Mouse (Mus musculus) fibroblast of lung, adult 2 months (primary cell): ENCODE results near the gene Arsj.

ENCODE experiments used
- DNase-seq: peaks from one replicate; pipeline ENCODE4 v3.0.0-alpha.2; 2011; ENCODE audit warnings: low read depth

Arsj gene

DNA sequence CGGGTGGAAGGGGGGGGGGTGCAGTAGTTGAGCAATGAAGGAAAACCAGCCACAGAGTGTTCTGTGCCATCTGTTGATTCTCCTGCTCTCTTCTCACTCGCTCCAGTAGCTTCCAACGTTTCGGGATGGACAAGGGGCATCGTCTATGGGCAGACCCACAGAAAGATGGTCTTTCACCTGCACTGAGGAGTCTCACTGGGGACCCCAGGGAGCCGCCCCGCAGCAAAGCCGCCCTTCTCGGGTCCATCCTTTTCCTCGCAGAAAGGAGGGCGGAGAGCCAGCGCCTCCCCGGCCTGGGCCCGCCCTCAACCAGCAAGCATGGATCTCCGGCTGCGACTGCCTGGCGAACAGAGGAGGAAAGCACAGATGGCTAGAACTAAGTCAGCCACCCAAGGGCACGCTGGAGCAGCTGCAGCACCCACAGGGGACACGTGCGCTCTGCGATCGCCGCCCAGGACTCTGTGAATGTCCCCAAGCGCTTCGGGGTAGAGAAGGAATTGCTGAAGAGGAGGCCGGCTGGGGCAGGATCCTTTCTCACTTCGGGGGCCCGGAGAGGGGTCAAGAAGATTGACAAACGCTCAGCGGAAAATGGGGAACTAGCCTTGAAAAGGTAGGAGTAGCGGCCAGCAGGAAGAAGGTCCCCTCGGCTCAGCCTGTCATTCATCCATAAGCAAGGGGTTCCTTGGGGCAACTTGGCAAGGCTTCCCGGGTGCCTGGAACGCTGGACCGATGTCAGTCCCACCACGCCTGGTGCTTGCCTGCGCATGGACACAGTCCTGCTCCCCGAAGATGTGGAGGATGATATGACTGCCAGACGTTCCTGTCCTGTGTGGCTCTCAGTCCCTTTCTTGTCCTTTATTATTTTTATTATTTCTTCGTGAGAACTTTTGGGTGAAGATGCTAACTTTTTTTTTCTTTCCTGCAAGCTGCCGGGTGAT lies at the start of gene Arsj:
Gene Arsj (plus strand): TSS at position 117 of the 938 bp plus-strand sequence.
- no peak for DNase-seq

DNA sequence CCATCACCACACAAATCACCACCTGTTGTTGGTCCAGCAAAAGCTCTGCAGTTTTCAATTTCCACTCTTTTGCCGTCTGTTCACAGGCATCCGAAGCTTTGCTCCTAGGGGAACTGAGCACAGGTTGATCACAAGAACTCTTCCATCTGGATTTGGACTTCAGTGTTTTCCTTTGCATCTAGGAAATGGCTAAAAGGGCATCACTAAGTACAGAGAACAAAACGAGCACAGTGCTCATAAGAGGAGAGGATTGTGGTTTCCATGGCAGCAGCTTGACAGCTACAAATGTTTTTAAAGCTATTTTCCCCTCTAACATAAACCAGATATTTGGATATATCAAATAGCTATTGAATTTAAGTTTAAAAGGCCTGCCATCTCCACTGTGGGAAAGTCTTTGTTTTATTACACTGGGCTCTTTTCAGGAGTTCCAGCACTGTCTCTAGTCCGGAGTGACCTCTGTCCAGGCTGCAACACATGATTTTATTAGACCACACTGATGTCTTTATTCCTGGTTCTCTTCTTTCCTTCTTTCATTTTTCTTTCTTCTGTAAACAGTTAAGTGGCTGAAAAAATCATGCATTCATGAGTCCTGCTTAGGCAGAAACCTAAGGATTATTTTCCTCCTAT lies 38.5 kb upstream of the Arsj start:
- DNase-seq: no peak

DNA sequence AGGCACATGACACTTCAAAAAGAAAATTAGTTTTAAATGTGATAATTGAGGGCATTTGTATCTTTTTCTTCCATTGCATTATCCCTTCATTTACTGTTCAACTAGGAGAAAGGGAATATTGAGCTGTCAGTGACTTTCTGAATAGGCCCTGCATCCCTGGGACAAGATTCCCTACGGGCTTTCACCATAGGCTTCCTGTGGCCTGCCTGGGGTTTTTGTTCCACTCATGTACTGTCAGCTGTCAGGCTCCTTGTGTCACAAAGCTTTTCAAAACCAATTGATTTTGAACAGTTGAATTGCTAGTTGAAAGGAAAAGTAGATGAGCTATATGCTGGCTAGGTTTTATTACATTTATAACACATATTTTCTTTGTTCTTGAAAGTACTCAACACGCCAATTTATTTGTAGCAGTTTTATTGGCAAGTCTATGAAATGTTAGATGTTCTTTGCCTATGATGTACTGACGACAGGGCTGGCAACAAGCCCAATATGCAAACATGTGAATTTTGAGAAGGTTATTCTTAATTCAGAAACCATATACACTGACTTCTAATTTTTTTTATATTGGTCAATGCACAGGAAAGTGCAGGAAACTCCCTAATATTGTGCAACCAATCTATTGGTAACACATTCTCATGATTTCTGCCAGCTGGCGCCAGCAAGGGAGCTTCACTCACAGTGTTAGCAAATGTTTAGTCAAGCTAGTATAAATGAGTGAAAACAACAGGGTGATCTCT lies 37.4 kb upstream of the Arsj start:
- peak; percentile 30 for DNase-seq

DNA sequence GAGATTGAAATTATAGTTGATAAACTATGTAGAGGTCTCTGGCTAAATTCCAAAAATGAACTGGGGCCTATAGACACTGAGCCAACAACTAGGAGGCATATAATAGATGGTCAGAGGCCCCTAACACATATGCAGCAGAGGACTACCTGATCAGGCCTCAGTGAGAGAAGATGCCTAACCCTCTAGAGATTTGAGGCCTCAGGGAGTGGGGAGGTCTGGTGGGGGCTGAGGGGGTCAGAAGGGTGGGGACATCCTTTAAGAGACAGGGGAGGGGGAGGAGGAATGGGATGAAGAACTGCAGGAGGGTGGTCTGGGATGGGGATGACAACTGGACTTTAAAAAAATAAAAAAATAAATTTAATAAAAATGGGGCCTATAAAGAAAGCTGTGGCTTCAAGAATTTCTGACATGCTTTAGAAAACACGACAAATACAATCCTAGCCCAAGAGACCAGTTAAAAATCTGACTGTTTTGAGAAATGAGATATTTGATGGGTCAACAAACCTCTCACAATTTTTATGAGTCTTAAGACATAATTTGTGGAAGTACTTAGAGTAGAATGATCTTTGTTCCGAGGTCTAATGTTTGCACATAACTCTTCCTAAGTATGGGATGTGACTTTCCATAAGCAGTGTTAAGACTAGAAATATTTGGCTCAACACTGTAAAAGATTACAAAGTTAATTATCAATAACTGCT lies 36.7 kb upstream of the Arsj start:
- DNase-seq: no peak

- peak; percentile 35 for DNase-seq
These were observed 28.2 kb upstream of the Arsj start for GRCm38 (mm10) chr3:126335329-126335728.

GRCm38 (mm10) chr3:126344745-126345144 lies 18.7 kb upstream of the Arsj start:
- no peak for DNase-seq

DNA sequence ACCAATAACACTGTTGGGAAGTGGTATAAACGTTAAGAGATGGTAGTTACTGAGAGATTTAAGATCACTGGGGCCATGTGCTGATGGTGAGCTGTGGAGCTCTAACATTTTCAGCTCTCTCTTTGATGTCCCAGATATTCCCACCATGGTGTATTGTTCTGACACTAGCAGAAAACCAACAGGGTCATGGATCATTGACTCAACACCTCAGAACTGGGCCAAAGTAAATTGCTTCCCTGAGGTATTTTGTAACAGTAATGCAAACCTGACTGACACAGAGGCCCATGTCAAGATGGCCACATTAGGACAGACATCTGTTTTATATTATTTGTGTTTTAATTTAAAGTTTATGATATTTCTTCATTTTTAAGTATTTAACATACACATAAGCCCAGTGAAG lies 3.7 kb upstream of the Arsj start:
- DNase-seq: no peak

- DNase-seq: no peak
These were observed 1.1 kb upstream of the Arsj start for GRCm38 (mm10) chr3:126362392-126362791.

GRCm38 (mm10) chr3:126362931-126363525 lies 456 bp upstream of the Arsj start:
- no peak for DNase-seq

- no peak for DNase-seq
These were observed 1.1 kb downstream of the Arsj start for GRCm38 (mm10) chr3:126364555-126364954.

- DNase-seq: no peak
These were observed 7.1 kb downstream of the Arsj start for GRCm38 (mm10) chr3:126370571-126370970.

- DNase-seq: no peak
These were observed 9.5 kb downstream of the Arsj start for GRCm38 (mm10) chr3:126372815-126373545.

DNA sequence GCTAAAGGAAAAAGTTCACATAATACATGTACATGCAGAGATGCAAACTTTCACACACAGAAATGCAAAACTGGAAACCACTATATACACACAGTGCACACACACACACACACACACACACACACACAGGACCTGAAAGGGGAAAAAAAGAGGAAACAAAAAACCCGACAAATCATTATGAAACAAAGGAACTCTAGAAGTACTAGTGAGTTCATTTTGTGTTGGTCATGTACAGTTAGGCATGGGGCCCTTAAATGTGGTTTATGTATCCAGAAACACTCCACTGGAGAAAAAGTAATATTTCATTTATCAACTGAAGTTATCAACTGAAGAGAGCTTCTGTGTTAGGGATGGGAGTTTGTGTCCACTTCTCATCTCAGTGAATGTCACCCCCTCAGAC lies 10.2 kb downstream of the Arsj start:
- no peak for DNase-seq

DNA sequence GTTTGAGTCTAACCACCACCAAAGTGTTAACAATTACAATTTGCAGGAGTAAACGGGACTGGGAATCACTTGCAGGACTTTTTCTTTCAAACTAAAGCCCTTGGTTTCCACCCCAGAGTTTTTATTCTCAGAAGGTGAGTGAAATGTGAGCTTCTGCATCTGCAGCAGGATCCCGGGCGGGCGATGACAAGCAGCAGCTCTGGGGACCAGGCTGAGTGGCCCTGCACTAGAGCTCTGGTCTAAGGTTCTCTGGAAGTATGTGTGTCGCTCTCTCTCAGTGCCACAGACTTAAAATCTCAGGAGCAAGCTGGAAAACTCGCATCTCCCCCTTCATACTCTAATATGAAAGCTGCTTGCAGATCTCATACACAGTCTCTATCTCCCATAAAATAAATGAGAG lies 15.8 kb downstream of the Arsj start:
- DNase-seq: no peak

DNA sequence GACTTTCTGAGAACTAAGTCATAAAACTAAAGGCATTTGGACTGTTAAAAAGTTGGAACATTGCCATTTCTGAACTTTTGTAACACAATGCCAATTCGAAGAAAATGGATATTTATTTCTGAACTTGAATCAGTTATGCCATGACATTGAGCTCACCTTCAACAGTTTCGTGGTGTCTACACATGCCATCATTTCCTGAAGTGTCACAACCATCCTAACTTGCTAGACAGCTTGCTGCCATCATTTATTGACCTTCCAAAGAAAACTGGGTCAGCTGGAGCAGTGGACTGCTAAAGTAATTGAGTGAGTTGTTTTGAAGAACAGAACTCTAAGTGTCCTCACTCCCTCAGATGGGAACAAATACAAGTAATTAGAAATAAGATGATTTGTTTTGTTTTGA lies 16.2 kb downstream of the Arsj start:
- DNase-seq: no peak

GRCm38 (mm10) chr3:126383276-126383675 lies 19.8 kb downstream of the Arsj start:
- no peak for DNase-seq

DNA sequence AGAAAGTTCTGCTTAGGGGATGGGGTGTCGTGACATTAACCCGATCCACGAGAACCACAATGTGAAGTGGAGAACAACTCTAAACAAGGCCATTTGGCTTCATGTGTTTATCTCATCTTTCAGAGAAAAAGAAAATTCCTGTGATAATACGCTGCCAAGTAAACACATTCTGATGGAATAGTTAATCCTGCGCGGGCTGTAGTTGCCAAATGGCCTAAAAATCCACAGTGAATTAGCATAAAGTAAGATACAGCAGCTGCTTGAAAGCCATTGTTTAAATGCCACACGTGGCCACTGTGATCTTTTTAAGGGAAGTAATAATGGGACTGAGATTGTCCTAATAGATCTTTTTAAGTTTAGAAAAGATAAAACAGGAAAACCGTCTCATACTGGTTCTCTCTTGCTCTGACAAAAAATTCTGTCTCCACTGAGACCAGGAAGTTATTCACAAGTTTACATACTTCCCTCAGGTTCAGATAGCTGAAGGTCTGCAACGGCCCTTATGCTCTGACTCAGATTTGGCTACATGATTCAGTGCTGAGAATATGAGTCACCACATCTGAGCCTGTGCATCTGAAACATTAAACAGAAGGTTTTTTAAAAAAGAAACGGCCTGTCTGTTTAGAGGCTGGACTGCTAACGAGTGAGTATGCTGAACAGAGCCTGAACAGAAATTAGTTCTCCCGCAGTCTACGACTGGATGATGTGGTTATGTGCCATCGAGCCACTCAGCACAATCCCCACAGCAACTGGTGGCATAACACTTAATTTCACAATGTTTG lies 21.4 kb downstream of the Arsj start:
- DNase-seq: peak; percentile 81

- DNase-seq: no peak
These were observed 34.0 kb downstream of the Arsj start for GRCm38 (mm10) chr3:126397451-126397850.

- no peak for DNase-seq
These were observed 34.6 kb downstream of the Arsj start for GRCm38 (mm10) chr3:126397985-126398630.

DNA sequence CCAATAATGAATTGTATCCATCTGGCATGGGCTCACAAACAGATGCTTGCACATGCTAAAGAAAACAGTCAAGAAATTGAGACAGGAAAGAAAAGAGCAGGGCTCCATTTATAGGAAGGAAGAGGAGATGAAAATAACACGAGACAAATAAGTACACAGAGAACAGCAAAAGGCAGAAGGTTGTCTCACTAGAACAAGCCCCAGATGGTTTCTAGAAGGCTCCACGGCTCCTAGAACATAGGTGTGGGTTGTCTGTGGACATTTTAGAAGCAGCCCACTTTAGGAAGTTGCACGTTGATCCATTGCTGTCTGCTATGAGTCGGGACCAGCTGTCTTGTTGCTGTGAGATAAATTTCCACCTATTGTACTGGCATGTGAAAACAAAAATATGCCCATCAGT lies 37.2 kb downstream of the Arsj start:
- DNase-seq: no peak
